Mouse (Mus musculus) activated CD4-positive, CD25-positive, alpha-beta regulatory T cell, adult 4 months (primary cell): ENCODE data around the gene Fcho1. TPM values are rescaled to one million over a fixed set of nuclear protein-coding genes. Genes with fewer than 3 reads are reported as not detected.
"Not testable (repeated sequence)": the region's sequence is repeated elsewhere in the genome, so short reads cannot be mapped to it uniquely, and the experiment has no call there.

ENCODE experiments used
- ATAC-seq: one replicate; pipeline ENCODE4 v1.8.0; 2017
- polyA plus RNA-seq, 2 experiments: library from polyadenylated mRNA; unstranded; fragments of 100-300 nt; shearing (Covaris generic); gene quantifications; one replicate each; pipeline ENCODE4 v1.2.1; 2017

The Fcho1 gene
- 10 to 100 TPM; 55.0 to 72.9 TPM for polyA plus RNA-seq

- ATAC-seq = peak; percentile 55
These were observed at the start of gene Fcho1 for GRCm38 (mm10) chr8:71725122-71725924. Gene Fcho1, minus strand, starts transcription at chr8:71725716.

GRCm38 (mm10) chr8:71771336-71771735, 45.8 kb upstream of the Fcho1 start:
- ATAC-seq = no peak

- ATAC-seq = no peak
These were observed 33.3 kb upstream of the Fcho1 start for GRCm38 (mm10) chr8:71758816-71759215.

GRCm38 (mm10) chr8:71752881-71753552, 27.5 kb upstream of the Fcho1 start:
- ATAC-seq = not testable (repeated sequence)

- not testable (repeated sequence) for ATAC-seq
These were observed 26.7 kb upstream of the Fcho1 start for GRCm38 (mm10) chr8:71752263-71752662.

- ATAC-seq = not testable (repeated sequence)
These were observed 25.9 kb upstream of the Fcho1 start for GRCm38 (mm10) chr8:71751337-71751886.

- not testable (repeated sequence) for ATAC-seq
These were observed 24.0 kb upstream of the Fcho1 start for GRCm38 (mm10) chr8:71749321-71750075.

GRCm38 (mm10) chr8:71747082-71747481, 21.6 kb upstream of the Fcho1 start:
- not testable (repeated sequence) for ATAC-seq

- no peak for ATAC-seq
These were observed 19.8 kb upstream of the Fcho1 start for GRCm38 (mm10) chr8:71745322-71745721.

- ATAC-seq = no peak
These were observed 17.3 kb upstream of the Fcho1 start for GRCm38 (mm10) chr8:71742783-71743182.

GRCm38 (mm10) chr8:71741687-71742114, 16.2 kb upstream of the Fcho1 start:
- ATAC-seq = no peak

- no peak for ATAC-seq
These were observed 15.7 kb upstream of the Fcho1 start for GRCm38 (mm10) chr8:71741226-71741625.

- ATAC-seq = not testable (repeated sequence)
These were observed 12.8 kb upstream of the Fcho1 start for GRCm38 (mm10) chr8:71738316-71738715.

- ATAC-seq = peak; percentile 46
These were observed 6.2 kb upstream of the Fcho1 start for GRCm38 (mm10) chr8:71731652-71732230.

- ATAC-seq = peak; percentile 77
These were observed 3.5 kb upstream of the Fcho1 start for GRCm38 (mm10) chr8:71728826-71729620.

GRCm38 (mm10) chr8:71728240-71728785, 2.8 kb upstream of the Fcho1 start:
- ATAC-seq = no peak

GRCm38 (mm10) chr8:71724389-71724788, 1.1 kb downstream of the Fcho1 start:
- ATAC-seq = no peak

- ATAC-seq = peak; percentile 91
These were observed 2.4 kb downstream of the Fcho1 start for GRCm38 (mm10) chr8:71723047-71723551.

GRCm38 (mm10) chr8:71719928-71720457, 5.5 kb downstream of the Fcho1 start:
- no peak for ATAC-seq

- ATAC-seq = no peak
These were observed 6.3 kb downstream of the Fcho1 start for GRCm38 (mm10) chr8:71719218-71719617.

GRCm38 (mm10) chr8:71718252-71718651, 7.3 kb downstream of the Fcho1 start:
- no peak for ATAC-seq
